Mouse (Mus musculus): ENCODE results near the gene Gpr180.

DNA sequence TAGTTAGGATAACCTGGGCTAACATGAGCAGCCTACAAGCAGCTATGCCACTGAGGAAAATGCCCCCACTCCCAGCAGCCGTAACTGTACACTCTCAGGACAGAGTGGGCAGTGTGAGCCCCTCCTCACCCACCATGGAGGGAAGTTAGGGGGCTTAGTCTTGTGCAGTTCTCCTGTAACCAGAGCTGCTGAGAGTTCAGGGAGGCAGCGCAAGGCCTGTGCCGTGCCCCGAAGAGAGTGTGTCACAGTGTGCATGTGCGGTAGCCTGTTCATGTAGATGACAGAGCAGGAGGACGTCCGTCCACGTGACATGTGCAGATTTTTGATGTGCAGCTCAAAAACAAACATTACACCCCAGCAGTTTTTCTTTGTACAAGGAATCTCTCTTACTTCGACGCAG lies 19.8 kb downstream of the Gpr180 start:
- TF ChIP-seq CTCF (IDR thresholded peaks at IDR 0.05; ENCODE audit: insufficient read depth, low read depth, low read length) (no peak), POLR2A (IDR thresholded peaks at IDR 0.05; ENCODE audit: insufficient read depth, low read depth, low read length) (no peak)
